Comparison of ENCODE assay signal across 25 mouse cellular contexts in the genomic region with DNA sequence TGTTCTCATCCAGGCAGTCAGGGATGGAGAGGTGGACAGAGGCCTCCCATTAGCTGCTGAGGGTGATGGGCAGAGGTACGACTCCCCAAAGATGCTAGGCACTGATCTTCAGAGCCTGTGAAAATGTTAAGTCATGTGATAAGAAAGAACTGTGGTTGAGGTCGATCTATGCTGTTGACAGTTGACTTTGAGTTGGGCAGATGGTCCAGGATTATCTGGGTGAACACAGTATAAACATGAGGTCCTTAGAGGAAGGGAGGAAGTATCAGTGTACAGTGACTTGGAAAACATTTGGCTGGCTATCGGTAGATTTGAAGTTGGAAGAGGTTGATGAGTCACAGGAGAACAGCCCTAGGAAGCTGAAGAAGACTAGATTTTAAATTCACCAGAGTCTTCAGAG.
DNase-seq lines count a peak whose midpoint lies in the region; ATAC-seq and TF ChIP-seq lines count a peak whose summit lies in the region.
"Had no signal": no experiment of that assay in that cellular context is flagged by ENCODE, and none has a peak within 500 bp of the region (broad histone marks: within the 10 kb centered on the region; RNA-seq: fewer than 3 reads in every experiment).

No protein-coding gene starts in this region.

- H3K79me2 ChIP-seq in MEL (ENCODE audit: control insufficient read depth, insufficient read depth, low read length, poor library complexity): no peaks in the 10 kb centered on the region

- no peaks in the 10 kb centered on the region; the same call in 1 of the 2 replicates for H3K9me3 ChIP-seq in forebrain, embryonic 10.5 days
- H3K9me3 ChIP-seq in forebrain, embryonic 13.5 days (replicated peaks): no peaks in the 10 kb centered on the region
- H3K9me3 ChIP-seq in MEL (replicated peaks; ENCODE audit: insufficient read depth, low read length): no peaks in the 10 kb centered on the region
- H3K9me3 ChIP-seq in liver, embryonic 11.5 days (ENCODE audit: control insufficient read depth, low read length): no peaks in the 10 kb centered on the region
- no peaks in the 10 kb centered on the region for H3K9me3 ChIP-seq in liver, postnatal 0 days (ENCODE audit: low read length)
- peaks cover 2% of the 10 kb centered on the region; the same call in 1 of the 2 replicates for H3K9me3 ChIP-seq in midbrain, embryonic 13.5 days
- H3K9me3 ChIP-seq: embryonic facial prominence, embryonic 13.5 days; midbrain, embryonic 12.5 days had no signal

- H3K9ac ChIP-seq in forebrain, embryonic 13.5 days: no peak overlapping the region
- H3K9ac ChIP-seq in MEL (ENCODE audit: control insufficient read depth, low read depth, low read length, poor library complexity, severe bottlenecking): no peak overlapping the region
- no peak overlapping the region for H3K9ac ChIP-seq in liver, embryonic 11.5 days (ENCODE audit: low read depth, low read length)
- no peak overlapping the region for H3K9ac ChIP-seq in liver, postnatal 0 days (replicated peaks)
- no peak overlapping the region for H3K9ac ChIP-seq in midbrain, embryonic 13.5 days (replicated peaks)
- H3K9ac ChIP-seq: embryonic facial prominence, embryonic 13.5 days; hindbrain, embryonic 13.5 days; midbrain, embryonic 12.5 days had no signal

- no peak for TF ChIP-seq RAD21 in MEL (IDR thresholded peaks at IDR 0.05; ENCODE audit: low read depth, low read length)

- peak; percentile 97 to 98 for TF ChIP-seq EP300 in MEL (IDR thresholded peaks at IDR 0.05; ENCODE audit: low read depth in 1 of 2, low read length in 2 of 2)
- TF ChIP-seq EP300 in liver, postnatal 0 days (IDR thresholded peaks at IDR 0.05; ENCODE audit: low read depth): peak; percentile 90

- no peak for TF ChIP-seq POLR2A in MEL (IDR thresholded peaks at IDR 0.05; ENCODE audit: control insufficient read depth in 1 of 2, insufficient read depth in 1 of 2, low read depth in 1 of 2, low read length in 2 of 2, poor library complexity in 1 of 2)

- no peak overlapping the region for H3K4me2 ChIP-seq in forebrain, embryonic 13.5 days
- no peak overlapping the region for H3K4me2 ChIP-seq in liver, embryonic 11.5 days
- H3K4me2 ChIP-seq in liver, postnatal 0 days (ENCODE audit: low read depth, low read length): no peak overlapping the region
- no peak overlapping the region for H3K4me2 ChIP-seq in midbrain, embryonic 13.5 days (replicated peaks)
- H3K4me2 ChIP-seq: embryonic facial prominence, embryonic 13.5 days; hindbrain, embryonic 13.5 days; midbrain, embryonic 12.5 days had no signal

- no peaks in the 10 kb centered on the region for H3K36me3 ChIP-seq in forebrain, embryonic 10.5 days (replicated peaks)
- H3K36me3 ChIP-seq in forebrain, embryonic 13.5 days (ENCODE audit: poor library complexity, severe bottlenecking): no peaks in the 10 kb centered on the region
- H3K36me3 ChIP-seq in MEL (ENCODE audit: control insufficient read depth in 1 of 2, insufficient read depth in 2 of 2, low read length in 2 of 2): peaks cover 0 to 17% of the 10 kb centered on the region in 2 experiments; a peak in 2 of 4 replicates
- no peaks in the 10 kb centered on the region for H3K36me3 ChIP-seq in liver, embryonic 11.5 days (ENCODE audit: control insufficient read depth, insufficient read depth, low read length)
- no peaks in the 10 kb centered on the region for H3K36me3 ChIP-seq in liver, postnatal 0 days (replicated peaks; ENCODE audit: insufficient read depth, low read length)
- no peaks in the 10 kb centered on the region for H3K36me3 ChIP-seq in midbrain, embryonic 13.5 days
- H3K36me3 ChIP-seq: embryonic facial prominence, embryonic 13.5 days; hindbrain, embryonic 13.5 days; midbrain, embryonic 12.5 days had no signal

- no peak overlapping the region for H3K4me3 ChIP-seq in forebrain, embryonic 10.5 days
- H3K4me3 ChIP-seq in forebrain, embryonic 13.5 days: no peak overlapping the region
- H3K4me3 ChIP-seq in MEL (ENCODE audit: control insufficient read depth in 1 of 2, insufficient read depth in 1 of 2, low read depth in 2 of 2, low read length in 2 of 2): no peak overlapping the region
- no peak overlapping the region for H3K4me3 ChIP-seq in liver, embryonic 11.5 days (ENCODE audit: low read depth, low read length)
- no peak overlapping the region for H3K4me3 ChIP-seq in liver, postnatal 0 days (ENCODE audit: low read depth, low read length)
- H3K4me3 ChIP-seq in midbrain, embryonic 13.5 days (replicated peaks): no peak overlapping the region
- H3K4me3 ChIP-seq: embryonic facial prominence, embryonic 13.5 days; hindbrain, embryonic 13.5 days; layer of hippocampus, adult 2 months; midbrain, embryonic 12.5 days had no signal

- TF ChIP-seq CTCF in MEL (IDR thresholded peaks at IDR 0.05 in 2 of 3, conservative IDR thresholded peaks at IDR 0.05 in 1 of 3; ENCODE audit: control insufficient read depth in 1 of 3, insufficient read depth in 1 of 3, low read depth in 2 of 3, low read length in 3 of 3, poor library complexity in 1 of 3, severe bottlenecking in 1 of 3): no peak
- no peak for TF ChIP-seq CTCF in liver, postnatal 0 days (IDR thresholded peaks at IDR 0.05; ENCODE audit: low read depth)

- peak; percentile 4 for DNase-seq in forebrain, embryonic 10.5 days (ENCODE audit: extremely low spot score, low spot score)
- DNase-seq in MEL (ENCODE audit: low read depth, low spot score): peak; percentile 90
- DNase-seq in liver, embryonic 11.5 days (ENCODE audit: low spot score): no peak
- DNase-seq in liver, postnatal 0 days: no peak
- DNase-seq in right cerebral cortex, postnatal 14 days: no peak
- no peak for DNase-seq in urinary bladder, adult 2 months (ENCODE audit: low spot score)
- DNase-seq: adrenal gland, adult 2 months; cerebellum, adult 11 months; cerebellum, postnatal 10 days; gastrocnemius, postnatal 14 days; heart, adult 18-20 months; heart, postnatal 36 days; kidney, adult 9 months; kidney, postnatal 25 days; lung, adult 18-20 months; lung, postnatal 10 days; thymus, adult 2 months had no signal

- WGBS in forebrain, embryonic 10.5 days: 87% methylated on average over 3 of the region's 3 CpGs
- 93% methylated on average over 3 of the region's 3 CpGs for WGBS in forebrain, embryonic 13.5 days
- WGBS in liver, embryonic 11.5 days: 27% methylated on average over 3 of the region's 3 CpGs
- 46% methylated on average over 3 of the region's 3 CpGs for WGBS in liver, postnatal 0 days (ENCODE audit: insufficient replicate concordance)
- 92% methylated on average over 3 of the region's 3 CpGs for WGBS in midbrain, embryonic 13.5 days

- no peak overlapping the region for H3K27ac ChIP-seq in forebrain, embryonic 10.5 days
- no peak overlapping the region for H3K27ac ChIP-seq in forebrain, embryonic 13.5 days
- H3K27ac ChIP-seq in MEL (ENCODE audit: control insufficient read depth, low read depth, low read length): peak overlapping the region; percentile 0; the same call in 1 of the 2 replicates
- H3K27ac ChIP-seq in liver, embryonic 11.5 days (ENCODE audit: low read depth, low read length): no peak overlapping the region; the same call in 1 of the 2 replicates
- H3K27ac ChIP-seq in liver, postnatal 0 days (ENCODE audit: low read depth): peak overlapping the region; percentile 45
- no peak overlapping the region for H3K27ac ChIP-seq in midbrain, embryonic 13.5 days
- H3K27ac ChIP-seq: embryonic facial prominence, embryonic 13.5 days; hindbrain, embryonic 13.5 days; layer of hippocampus, adult 2 months; midbrain, embryonic 12.5 days had no signal

- ATAC-seq in forebrain, embryonic 13.5 days: no peak
- ATAC-seq in liver, embryonic 11.5 days (replicated peaks; ENCODE audit: low FRiP score): peak; percentile 86
- peak; percentile 94 for ATAC-seq in liver, postnatal 0 days
- ATAC-seq in midbrain, embryonic 13.5 days: no peak
- ATAC-seq: CD4-positive, CD25-positive, alpha-beta regulatory T cell, adult 4 months; forebrain, embryonic 16.5 days had no signal

- H3K4me1 ChIP-seq in forebrain, embryonic 10.5 days: no peaks in the 10 kb centered on the region
- no peaks in the 10 kb centered on the region for H3K4me1 ChIP-seq in forebrain, embryonic 13.5 days
- H3K4me1 ChIP-seq in MEL (ENCODE audit: control insufficient read depth in 1 of 2, insufficient read depth in 2 of 2, low read length in 2 of 2): peaks cover 8 to 21% of the 10 kb centered on the region in 2 experiments
- no peaks in the 10 kb centered on the region; the same call in none of the 2 replicates for H3K4me1 ChIP-seq in liver, embryonic 11.5 days (replicated peaks; ENCODE audit: control insufficient read depth, insufficient read depth, low read length)
- peaks cover 18% of the 10 kb centered on the region for H3K4me1 ChIP-seq in liver, postnatal 0 days (ENCODE audit: insufficient read depth)
- no peaks in the 10 kb centered on the region for H3K4me1 ChIP-seq in midbrain, embryonic 13.5 days (replicated peaks)
- H3K4me1 ChIP-seq: hindbrain, embryonic 13.5 days; midbrain, embryonic 12.5 days had no signal

- no peaks in the 10 kb centered on the region for H3K27me3 ChIP-seq in forebrain, embryonic 10.5 days (ENCODE audit: poor library complexity, severe bottlenecking)
- H3K27me3 ChIP-seq in forebrain, embryonic 13.5 days: no peaks in the 10 kb centered on the region
- H3K27me3 ChIP-seq in MEL (ENCODE audit: control insufficient read depth in 1 of 2, insufficient read depth in 2 of 2, low read length in 2 of 2): no peaks in the 10 kb centered on the region
- H3K27me3 ChIP-seq in liver, embryonic 11.5 days (replicated peaks; ENCODE audit: control insufficient read depth, insufficient read depth, low read length): no peaks in the 10 kb centered on the region
- no peaks in the 10 kb centered on the region for H3K27me3 ChIP-seq in liver, postnatal 0 days (ENCODE audit: insufficient read depth, low read length)
- no peaks in the 10 kb centered on the region for H3K27me3 ChIP-seq in midbrain, embryonic 13.5 days
- H3K27me3 ChIP-seq: embryonic facial prominence, embryonic 13.5 days; hindbrain, embryonic 13.5 days; midbrain, embryonic 12.5 days had no signal

TF ChIP-seq in MEL, 35 proteins besides CTCF, POLR2A, EP300 and RAD21 (continues in another document):
- no peak for TF ChIP-seq KAT2A (conservative IDR thresholded peaks at IDR 0.05; ENCODE audit: low read depth, low read length)
- TF ChIP-seq SMC3 (IDR thresholded peaks at IDR 0.05; ENCODE audit: low read depth, low read length): no peak; the same call in 1 of the 2 replicates
- peak; percentile 86 for TF ChIP-seq MYC (IDR thresholded peaks at IDR 0.05; ENCODE audit: low read depth, low read length)
- no peak for TF ChIP-seq CHD1 (IDR thresholded peaks at IDR 0.05; ENCODE audit: low read depth, low read length)
- no peak for TF ChIP-seq NELFE (IDR thresholded peaks at IDR 0.05; ENCODE audit: low read depth, low read length)
- TF ChIP-seq ETS1 (IDR thresholded peaks at IDR 0.05; ENCODE audit: low read depth, low read length): peak; percentile 88
- peak; percentile 93 for TF ChIP-seq TCF12 (IDR thresholded peaks at IDR 0.05; ENCODE audit: low read depth, low read length)
- no peak for TF ChIP-seq MEF2A (IDR thresholded peaks at IDR 0.05; ENCODE audit: extremely low read depth, insufficient replicate concordance, low read depth, low read length, poor library complexity, severe bottlenecking)
- TF ChIP-seq HCFC1 (IDR thresholded peaks at IDR 0.05; ENCODE audit: low read depth, low read length): no peak
- 0 out of 2 replicates have a peak, but pooled peaks have one; percentile 18 for TF ChIP-seq TBP (IDR thresholded peaks at IDR 0.05; ENCODE audit: low read depth, low read length)

Comparison
In these comparisons a context has a peak if more than half of its experiments do, and no peak if none do; other contexts are left out.
1. H3K27ac ChIP-seq: peak in MEL (single experiment) and liver, postnatal 0 days (single experiment); none in forebrain, embryonic 10.5 days (single experiment), forebrain, embryonic 13.5 days (single experiment), liver, embryonic 11.5 days (single experiment) and midbrain, embryonic 13.5 days (single experiment).
2. DNase-seq: peak in forebrain, embryonic 10.5 days (single experiment) and MEL (single experiment); none in liver, embryonic 11.5 days (single experiment), liver, postnatal 0 days (single experiment), right cerebral cortex, postnatal 14 days (single experiment) and urinary bladder, adult 2 months (single experiment).
3. ATAC-seq: peak in liver, embryonic 11.5 days (single experiment) and liver, postnatal 0 days (single experiment); none in forebrain, embryonic 13.5 days (single experiment) and midbrain, embryonic 13.5 days (single experiment).